Mouse (Mus musculus) hindbrain, embryonic 16.5 days (tissue): ENCODE results near the gene Ppp2r3a. TPM values are rescaled to one million over a fixed set of nuclear protein-coding genes. Genes with fewer than 3 reads are reported as not detected.
A peak's percentile ranks its signal among the peaks of the same experiment; 100 is the strongest.

Source experiments
- ATAC-seq: fragments of 200-750 bp; cut with Nextera tagmentation; 2 replicates; pipeline ENCODE4 v1.8.0; 2017; ENCODE audit warnings: moderate TSS enrichment, moderate library complexity
- H3K27ac ChIP-seq: fragments of 300-500 bp; sonication (generic); 2 replicates; pipeline ENCODE4 v1.5.1; 2014; ENCODE audit warnings: low read depth, mild to moderate bottlenecking, control low read depth, low read length, moderate library complexity
- H3K27me3 ChIP-seq: fragments of 300-500 bp; sonication (generic); replicated peaks from 2 replicates; pipeline ENCODE4 v1.6.1; 2014; ENCODE audit warnings: low read length; ENCODE audit not compliant: control insufficient read depth, insufficient read depth
- H3K36me3 ChIP-seq: fragments of 300-500 bp; sonication (generic); 2 replicates; pipeline ENCODE4 v1.6.1; 2014; ENCODE audit warnings: mild to moderate bottlenecking, low read length, moderate library complexity, mixed read lengths; ENCODE audit not compliant: control insufficient read depth, insufficient read depth
- H3K4me1 ChIP-seq: fragments of 300-500 bp; sonication (generic); 2 replicates; pipeline ENCODE4 v1.6.1; 2014; ENCODE audit warnings: low read depth, low read length; ENCODE audit not compliant: control insufficient read depth, insufficient read depth
- H3K4me2 ChIP-seq: fragments of 300-500 bp; sonication (generic); 2 replicates; pipeline ENCODE4 v1.6.1; 2014; ENCODE audit warnings: mild to moderate bottlenecking, low read length, control low read depth, moderate library complexity
- H3K4me3 ChIP-seq: fragments of 300-500 bp; sonication (generic); 2 replicates; pipeline ENCODE4 v1.5.1; 2014; ENCODE audit warnings: mild to moderate bottlenecking, low read length, control low read depth, moderate library complexity
- H3K9ac ChIP-seq: fragments of 300-500 bp; sonication (generic); 2 replicates; pipeline ENCODE4 v1.6.1; 2014; ENCODE audit warnings: low read depth, mild to moderate bottlenecking, control low read depth, low read length, moderate library complexity
- H3K9me3 ChIP-seq: fragments of 300-500 bp; sonication (generic); 2 replicates; pipeline ENCODE4 v1.6.1; 2014; ENCODE audit warnings: mild to moderate bottlenecking, low read length, moderate library complexity; ENCODE audit not compliant: control insufficient read depth
- WGBS: fragments of 180-500 bp; shearing (Covaris S2); extraction: QIAGEN DNeasy Blood & Tissue Kit; methylation state at CpG from one replicate; pipeline ENCODE4 v1.1.7; 2014; 5-methylcytosine and 5-hydroxymethylcytosine counted together
- polyA plus RNA-seq: library from polyadenylated mRNA; unstranded; fragments of >200 nt; fragmentation: Nextera tagmentation; extraction: Ambion mirVana; gene quantifications from 2 replicates; pipeline ENCODE4 v1.2.1, GENCODE M21; 2015

The Ppp2r3a gene
- polyA plus RNA-seq, 1 experiment from 2014 or later: 18.4 TPM

DNA sequence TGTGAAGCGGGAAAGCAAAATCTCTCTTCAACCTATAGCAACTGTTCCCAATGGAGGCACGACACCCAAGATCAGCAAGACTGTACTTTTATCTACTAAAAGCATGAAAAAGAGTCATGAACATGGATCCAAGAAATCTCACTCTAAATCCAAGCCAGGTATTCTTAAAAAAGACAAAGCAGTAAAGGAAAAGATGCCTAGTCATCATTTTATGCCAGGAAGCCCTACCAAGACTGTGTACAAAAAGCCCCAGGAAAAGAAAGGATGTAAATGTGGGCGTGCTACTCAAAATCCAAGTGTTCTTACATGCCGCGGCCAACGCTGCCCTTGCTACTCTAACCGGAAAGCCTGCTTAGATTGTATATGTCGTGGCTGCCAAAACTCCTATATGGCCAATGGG lies 150.0 kb downstream of the Ppp2r3a start:
- Histone ChIP-seq H3K27ac (no peak overlapping the region), H3K4me1 (no peaks in the 10 kb centered on the region), H3K9ac (no peak overlapping the region), H3K4me3 (no peak overlapping the region), H3K4me2 (no peak overlapping the region), H3K9me3 (no peaks in the 10 kb centered on the region), H3K27me3 (no peaks in the 10 kb centered on the region), H3K36me3 (peaks cover 4% of the 10 kb centered on the region; the same call in 1 of the 2 replicates)
- WGBS: over 99% methylated on average over 8 of the region's 8 CpGs
- no peak for ATAC-seq

DNA sequence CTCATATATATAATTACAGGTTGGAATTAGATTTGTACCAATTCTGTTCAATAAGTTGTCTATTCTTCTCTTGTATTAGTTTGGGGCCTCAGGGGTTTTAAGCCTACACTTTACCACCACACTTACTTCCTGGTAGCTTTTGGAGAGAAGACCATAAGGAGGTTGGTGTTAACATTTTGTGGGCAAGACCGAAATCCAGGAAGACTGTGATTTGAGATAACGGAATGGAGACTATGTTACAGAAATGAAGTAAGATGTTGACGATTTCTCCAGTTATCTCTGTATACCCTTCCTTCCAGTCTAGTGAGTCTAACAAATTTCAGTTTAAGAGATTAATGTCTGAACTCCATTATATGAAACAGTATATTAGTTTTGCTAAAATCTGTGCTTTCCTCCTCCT lies 151.4 kb downstream of the Ppp2r3a start:
- WGBS: 92% methylated on average over 3 of the region's 3 CpGs
- no peak overlapping the region for H3K4me2 ChIP-seq
- H3K4me1 ChIP-seq: no peaks in the 10 kb centered on the region
- H3K36me3 ChIP-seq: peaks cover 4% of the 10 kb centered on the region; the same call in 1 of the 2 replicates
- H3K27me3 ChIP-seq: no peaks in the 10 kb centered on the region
- no peak for ATAC-seq
- no peak overlapping the region for H3K4me3 ChIP-seq
- H3K9ac ChIP-seq: no peak overlapping the region
- H3K9me3 ChIP-seq: no peaks in the 10 kb centered on the region
- no peak overlapping the region for H3K27ac ChIP-seq

DNA sequence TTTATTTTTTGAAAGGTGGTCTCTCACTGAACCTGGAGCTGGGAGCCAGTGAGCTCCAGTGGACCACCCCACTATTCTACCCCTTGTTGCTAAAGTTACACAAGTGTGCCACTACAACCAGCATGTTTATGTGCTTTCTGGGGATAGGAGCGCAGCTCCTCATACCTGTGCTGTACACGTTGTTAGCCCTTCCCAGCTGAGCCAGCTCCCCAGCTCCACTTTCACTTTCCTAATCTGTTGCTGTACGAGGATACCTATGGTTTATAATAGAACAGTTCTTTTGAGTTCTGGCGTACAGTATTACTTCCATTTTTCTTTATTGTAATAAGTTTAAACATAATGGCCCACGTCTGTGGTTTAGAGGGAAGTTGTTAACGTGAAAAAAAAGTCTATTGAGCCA lies 152.2 kb downstream of the Ppp2r3a start:
- no peak for ATAC-seq
- H3K27me3 ChIP-seq: no peaks in the 10 kb centered on the region
- H3K9ac ChIP-seq: no peak overlapping the region
- no peak overlapping the region for H3K27ac ChIP-seq
- 88% methylated on average over 6 of the region's 6 CpGs for WGBS
- H3K36me3 ChIP-seq: peaks cover 4% of the 10 kb centered on the region; the same call in 1 of the 2 replicates
- H3K4me3 ChIP-seq: no peak overlapping the region
- H3K4me1 ChIP-seq: no peaks in the 10 kb centered on the region
- H3K4me2 ChIP-seq: no peak overlapping the region
- no peaks in the 10 kb centered on the region for H3K9me3 ChIP-seq

DNA sequence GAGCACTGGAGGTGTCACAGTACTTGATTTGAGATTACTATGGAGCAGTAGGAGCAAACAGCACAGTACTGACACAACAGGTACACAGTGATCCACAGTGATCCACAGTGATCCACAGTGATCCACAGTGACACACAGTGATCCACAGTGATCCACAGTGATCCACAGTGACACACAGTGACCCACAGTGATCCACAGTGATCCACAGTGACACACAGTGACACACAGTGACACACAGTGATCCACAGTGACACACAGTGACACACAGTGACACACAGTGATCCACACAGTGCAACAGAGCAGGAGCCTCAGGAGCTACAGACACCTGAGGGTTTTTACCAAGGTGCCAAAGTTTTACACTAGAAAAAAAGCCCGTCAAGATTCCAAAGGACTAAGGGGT lies 154.1 kb downstream of the Ppp2r3a start:
- peak; percentile 48; the same call in 1 of the 2 replicates for ATAC-seq
- Histone ChIP-seq H3K9me3 (no peaks in the 10 kb centered on the region), H3K36me3 (peaks cover 4% of the 10 kb centered on the region; the same call in 1 of the 2 replicates), H3K9ac (no peak overlapping the region), H3K27me3 (no peaks in the 10 kb centered on the region), H3K4me3 (no peak overlapping the region), H3K4me2 (no peak overlapping the region), H3K27ac (no peak overlapping the region), H3K4me1 (no peaks in the 10 kb centered on the region)
- whole genome bisulfite sequencing: 71% methylated on average over 1 of the region's 1 CpGs

DNA sequence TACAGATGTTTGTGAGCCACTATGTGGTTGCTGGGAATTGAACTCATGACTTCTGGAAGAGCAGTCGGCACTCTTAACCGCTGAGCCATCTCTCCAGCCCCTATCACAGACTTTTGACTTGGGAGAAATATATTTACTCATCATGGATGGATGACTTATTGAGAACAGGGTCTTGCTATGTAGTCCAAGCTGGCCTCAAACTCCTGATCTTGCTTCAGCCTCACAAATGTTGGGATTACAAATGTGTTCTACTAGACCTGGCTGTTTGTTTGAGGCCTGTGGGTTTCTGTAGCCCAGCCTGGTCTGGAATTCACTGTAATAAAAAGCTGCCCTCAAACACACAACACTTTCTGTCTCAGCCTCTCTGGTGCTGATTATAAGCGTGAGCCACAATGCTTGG lies 155.1 kb downstream of the Ppp2r3a start:
- Histone ChIP-seq H3K36me3 (no peaks in the 10 kb centered on the region), H3K27ac (no peak overlapping the region), H3K27me3 (no peaks in the 10 kb centered on the region), H3K4me2 (no peak overlapping the region), H3K9ac (no peak overlapping the region), H3K9me3 (no peaks in the 10 kb centered on the region), H3K4me1 (no peaks in the 10 kb centered on the region), H3K4me3 (no peak overlapping the region)
- ATAC-seq: no peak
- 88% methylated on average over 3 of the region's 3 CpGs for WGBS

DNA sequence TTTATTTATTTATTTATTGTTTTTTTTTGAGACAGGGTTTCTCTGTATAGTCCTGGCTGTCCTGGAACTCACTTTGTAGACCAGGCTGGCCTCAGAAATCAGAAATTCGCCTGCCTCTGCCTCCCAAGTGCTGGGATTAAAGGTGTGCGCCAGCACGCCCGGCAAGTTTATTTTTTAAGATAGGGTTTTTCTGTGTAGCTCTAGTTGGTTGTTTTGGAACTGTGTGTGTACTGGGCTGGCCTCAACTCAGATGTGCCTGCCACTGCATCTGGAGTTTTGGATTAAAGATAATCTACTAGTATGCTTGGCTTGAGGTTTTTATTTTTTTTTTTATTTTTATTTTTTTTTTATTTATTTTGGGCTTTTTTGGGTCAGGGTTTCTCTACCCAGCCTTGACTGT lies 156.2 kb downstream of the Ppp2r3a start:
- ATAC-seq: no peak
- H3K27ac ChIP-seq: no peak overlapping the region
- no peak overlapping the region for H3K4me3 ChIP-seq
- no peak overlapping the region for H3K9ac ChIP-seq
- H3K4me2 ChIP-seq: no peak overlapping the region
- H3K36me3 ChIP-seq: no peaks in the 10 kb centered on the region
- H3K4me1 ChIP-seq: no peaks in the 10 kb centered on the region
- over 99% methylated on average over 4 of the region's 4 CpGs for WGBS
- H3K9me3 ChIP-seq: no peaks in the 10 kb centered on the region
- no peaks in the 10 kb centered on the region for H3K27me3 ChIP-seq

DNA sequence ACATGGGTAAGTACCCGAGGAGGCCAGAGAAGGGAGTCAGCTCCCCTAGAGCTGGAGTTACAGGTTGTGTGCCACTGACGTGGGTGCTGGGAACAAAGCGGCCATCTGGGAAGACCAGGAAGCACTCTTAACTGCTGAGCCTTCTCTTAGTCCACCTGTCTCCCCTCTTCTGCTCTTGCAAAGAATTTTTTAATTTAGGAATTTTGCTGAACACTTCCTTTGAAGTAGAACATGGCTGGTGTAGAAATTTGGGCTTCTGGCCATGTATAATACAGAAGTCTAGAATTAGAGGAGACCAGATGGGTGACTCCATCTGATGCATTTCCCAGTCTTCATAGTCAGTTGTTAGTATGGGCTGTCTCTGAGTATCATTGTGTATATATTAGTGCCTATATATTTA lies 167.9 kb downstream of the Ppp2r3a start:
- Histone ChIP-seq H3K9ac (no peak overlapping the region), H3K27me3 (no peaks in the 10 kb centered on the region), H3K4me1 (peaks cover 13% of the 10 kb centered on the region), H3K36me3 (no peaks in the 10 kb centered on the region), H3K4me3 (no peak overlapping the region), H3K27ac (no peak overlapping the region), H3K4me2 (no peak overlapping the region), H3K9me3 (no peaks in the 10 kb centered on the region)
- ATAC-seq: no peak
- 88% methylated on average over 3 of the region's 3 CpGs for WGBS

DNA sequence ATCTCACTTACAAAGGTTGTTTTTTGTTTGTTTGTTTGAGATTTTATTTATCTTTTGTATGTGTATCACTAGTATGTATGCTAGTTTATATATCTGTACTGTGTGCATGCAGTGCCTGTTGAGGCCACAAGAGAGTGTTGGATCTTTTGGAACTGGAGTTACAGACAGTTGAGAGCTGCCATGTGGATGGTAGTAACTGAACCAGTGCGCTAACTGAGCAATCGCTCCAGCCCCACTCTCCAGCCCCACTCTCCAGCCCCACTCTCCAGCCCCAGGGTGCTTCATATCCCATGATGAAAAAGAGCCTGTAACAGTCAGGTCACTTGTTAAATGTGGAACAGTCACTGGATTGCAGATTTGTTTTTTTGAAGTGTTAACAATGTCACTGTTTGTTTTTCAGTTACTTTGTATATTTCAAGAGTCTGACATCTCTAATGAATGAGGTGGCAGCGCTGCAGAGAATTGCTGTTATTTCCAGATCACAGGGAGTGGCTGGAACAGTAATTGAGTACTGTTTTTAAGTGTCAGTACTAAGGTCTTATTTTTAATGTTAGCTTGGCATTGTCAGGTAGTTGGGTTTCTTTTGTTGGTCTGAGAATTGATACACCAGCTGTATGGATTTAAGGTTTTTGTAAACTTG lies 171.4 kb downstream of the Ppp2r3a start:
- Histone ChIP-seq H3K9me3 (no peaks in the 10 kb centered on the region), H3K4me3 (no peak overlapping the region), H3K27ac (no peak overlapping the region), H3K27me3 (no peaks in the 10 kb centered on the region), H3K36me3 (no peaks in the 10 kb centered on the region), H3K4me2 (no peak overlapping the region), H3K9ac (no peak overlapping the region), H3K4me1 (peaks cover 24% of the 10 kb centered on the region)
- ATAC-seq: no peak
- WGBS: 53% methylated on average over 3 of the region's 3 CpGs

DNA sequence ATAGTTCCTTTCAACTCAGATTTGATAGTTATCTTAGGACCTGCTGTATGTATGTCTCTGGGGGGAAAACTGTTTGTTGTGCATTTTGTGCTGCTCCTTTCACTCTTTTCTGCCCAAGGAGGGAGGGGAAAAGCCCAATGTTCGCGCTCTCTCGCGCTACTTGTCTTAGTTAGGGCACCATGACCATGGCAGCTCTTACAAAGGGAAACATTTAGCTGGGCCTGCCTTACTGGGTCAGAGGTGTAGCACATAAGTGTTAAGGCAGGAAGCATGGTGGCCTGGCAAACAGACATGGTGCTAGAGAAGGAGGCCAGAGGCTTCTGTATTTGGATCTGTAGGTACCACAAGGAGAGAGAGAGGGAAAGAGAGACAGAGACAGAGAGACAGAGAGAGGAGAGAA lies 173.0 kb downstream of the Ppp2r3a start:
- WGBS: 53% methylated on average over 4 of the region's 4 CpGs
- peak overlapping the region; percentile 26 for H3K4me3 ChIP-seq

More for the DNA sequence above, 173.0 kb downstream of the Ppp2r3a start:
- no peaks in the 10 kb centered on the region for H3K36me3 ChIP-seq
- ATAC-seq: no peak
- peaks cover 24% of the 10 kb centered on the region for H3K4me1 ChIP-seq
- H3K27ac ChIP-seq: no peak overlapping the region
- no peaks in the 10 kb centered on the region for H3K27me3 ChIP-seq
- no peak overlapping the region for H3K9ac ChIP-seq
- H3K4me2 ChIP-seq: peak overlapping the region; percentile 43
- H3K9me3 ChIP-seq: no peaks in the 10 kb centered on the region
